Mouse (Mus musculus): ENCODE measurements around the gene Fgf18. TPM values are rescaled to one million over a fixed set of nuclear protein-coding genes. Genes with fewer than 3 reads are reported as not detected.

Fgf18 gene
- total RNA-seq (2021) = 1 to 10 TPM; 7.3 to 9.3 TPM
- long read RNA-seq, experiment 1, transcript Fgf18-201 (5 exons, 1,086 nt) = major isoform, 13 of 15 reads
- long read RNA-seq, experiment 1, partial matches to known transcripts = 0 of 15 reads
- long read RNA-seq, experiment 1, other reads (novel, unspliced or antisense) = 2 of 15 reads
- long read RNA-seq, experiment 2, transcript Fgf18-201 (5 exons, 1,086 nt) = major isoform, 11 of 11 reads
- long read RNA-seq, experiment 2, partial matches to known transcripts = 0 of 11 reads
- long read RNA-seq, experiment 2, other reads (novel, unspliced or antisense) = 0 of 11 reads

DNA sequence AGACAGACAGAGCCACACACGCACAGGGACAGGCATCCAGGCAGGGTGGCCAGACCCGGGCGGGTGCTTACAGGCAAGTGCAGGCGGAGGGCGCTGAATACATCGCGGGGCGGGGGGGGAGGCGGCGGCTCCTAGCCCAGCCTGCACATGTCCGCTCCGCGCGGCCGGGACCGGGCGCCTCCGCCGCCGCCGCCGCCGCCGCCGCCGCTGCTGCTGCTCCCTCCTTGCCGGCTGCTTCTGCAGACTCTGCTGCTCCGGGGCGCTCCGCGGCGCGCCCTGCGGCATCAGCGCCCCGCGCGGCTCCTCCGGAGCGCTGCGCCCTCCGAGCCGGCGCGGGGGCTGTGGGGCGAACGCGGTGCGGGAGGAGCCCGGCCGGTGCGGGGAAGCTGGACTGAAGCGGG, at the start of gene Fgf18:
Fgf18 (minus strand) TSS at position 230 of the 401 bp plus-strand sequence.
- peak; percentile 53 for DNase-seq

DNA sequence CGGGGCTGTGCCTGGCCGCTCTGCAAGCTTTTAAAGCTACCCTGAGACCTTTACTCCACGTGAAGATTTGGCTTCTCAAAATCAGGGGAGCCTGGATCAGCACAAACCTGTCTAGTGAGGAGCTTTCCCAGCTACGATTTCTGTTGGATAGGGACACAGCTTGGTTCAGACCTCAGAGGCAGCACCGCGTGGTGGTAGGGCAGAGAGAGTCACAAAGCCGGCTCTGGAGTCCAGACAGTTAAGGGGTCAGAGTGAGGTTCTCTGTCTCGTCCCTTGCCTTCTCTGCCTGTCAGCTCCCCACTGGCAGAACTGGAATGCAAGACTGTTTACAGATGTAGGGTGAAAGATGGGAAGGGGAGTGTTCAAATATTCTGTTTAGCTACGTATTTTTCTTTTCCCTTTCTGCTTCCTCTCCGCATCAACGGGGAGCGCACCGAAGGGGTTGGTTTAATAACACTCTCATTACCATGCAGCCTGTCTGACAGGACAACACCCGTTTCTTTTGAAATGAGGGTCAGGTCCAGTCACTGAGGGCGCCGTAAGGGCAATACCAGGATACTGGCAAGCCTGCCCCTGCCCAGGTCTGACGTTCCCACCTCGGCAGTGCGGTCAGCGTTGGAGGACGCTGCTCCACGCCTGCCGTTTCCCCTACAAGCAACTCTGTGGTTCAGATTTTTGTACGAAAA, 49.4 kb upstream of the Fgf18 start:
- no peak for DNase-seq

GRCm38 (mm10) chr11:33195531-33196446, 48.6 kb upstream of the Fgf18 start:
- no peak for DNase-seq

DNA sequence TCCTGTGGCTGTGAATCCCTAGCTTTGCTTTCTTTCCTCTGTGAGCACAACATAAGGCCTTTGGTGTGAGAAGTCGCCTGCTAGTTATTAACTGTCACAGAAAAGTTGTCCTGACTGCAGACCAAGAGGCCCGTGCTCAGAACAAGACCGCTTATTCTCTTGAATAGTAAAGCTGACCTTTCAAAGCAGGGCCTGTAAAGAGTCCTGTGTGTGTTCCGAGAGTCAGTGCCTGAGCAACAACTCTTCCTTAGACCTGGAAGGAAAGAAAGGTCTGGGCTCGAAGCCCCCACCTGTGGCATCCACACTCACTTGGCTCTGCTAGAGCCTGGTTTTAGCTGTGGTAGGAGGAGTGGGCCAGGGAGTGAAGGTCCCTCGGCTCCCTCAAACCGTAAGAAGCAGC, 47.9 kb upstream of the Fgf18 start:
- DNase-seq = no peak

DNA sequence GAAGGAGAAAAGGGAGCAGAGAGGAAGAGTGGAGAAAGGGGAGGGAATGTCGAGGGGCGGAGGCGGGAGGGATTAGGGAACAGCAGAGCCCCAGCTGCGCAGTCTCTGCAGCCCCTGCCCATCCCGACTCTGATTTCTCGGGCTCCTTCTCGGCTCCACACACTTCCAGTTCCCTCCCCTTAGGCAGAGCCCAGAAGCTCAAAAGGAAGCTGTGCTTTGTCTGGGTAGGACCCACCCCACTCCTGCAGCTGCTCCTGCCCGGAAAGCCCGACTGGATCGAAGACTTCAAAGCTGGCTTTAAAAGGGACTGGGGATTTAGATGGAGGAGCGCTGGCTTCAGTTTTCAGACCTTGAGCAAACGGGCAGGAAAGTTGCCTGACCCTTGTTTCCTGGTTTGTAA, 46.5 kb upstream of the Fgf18 start:
- DNase-seq = no peak

- DNase-seq = no peak
Observed at GRCm38 (mm10) chr11:33181804-33182203, 34.6 kb upstream of the Fgf18 start.

- no peak for DNase-seq
Observed at GRCm38 (mm10) chr11:33180701-33181116, 33.5 kb upstream of the Fgf18 start.

DNA sequence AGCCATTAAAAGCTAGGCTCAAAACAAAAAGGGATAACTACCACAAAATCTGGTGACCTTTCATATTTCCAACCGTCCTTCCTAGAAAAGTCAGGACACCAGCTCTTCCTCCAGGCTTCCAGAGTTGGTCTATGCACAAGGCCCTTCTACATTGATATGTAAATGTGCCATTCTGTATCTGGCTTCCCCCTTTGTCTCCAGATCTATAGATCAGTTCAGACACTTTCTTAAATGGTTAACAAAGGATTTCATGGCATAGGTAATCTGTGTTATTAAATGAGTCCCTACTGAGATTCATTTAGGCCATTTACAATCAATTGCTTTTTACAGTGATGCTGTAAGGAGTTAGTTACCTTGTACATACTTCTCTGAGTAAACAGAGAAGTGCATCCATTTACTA, 32.6 kb upstream of the Fgf18 start:
- no peak for DNase-seq

DNA sequence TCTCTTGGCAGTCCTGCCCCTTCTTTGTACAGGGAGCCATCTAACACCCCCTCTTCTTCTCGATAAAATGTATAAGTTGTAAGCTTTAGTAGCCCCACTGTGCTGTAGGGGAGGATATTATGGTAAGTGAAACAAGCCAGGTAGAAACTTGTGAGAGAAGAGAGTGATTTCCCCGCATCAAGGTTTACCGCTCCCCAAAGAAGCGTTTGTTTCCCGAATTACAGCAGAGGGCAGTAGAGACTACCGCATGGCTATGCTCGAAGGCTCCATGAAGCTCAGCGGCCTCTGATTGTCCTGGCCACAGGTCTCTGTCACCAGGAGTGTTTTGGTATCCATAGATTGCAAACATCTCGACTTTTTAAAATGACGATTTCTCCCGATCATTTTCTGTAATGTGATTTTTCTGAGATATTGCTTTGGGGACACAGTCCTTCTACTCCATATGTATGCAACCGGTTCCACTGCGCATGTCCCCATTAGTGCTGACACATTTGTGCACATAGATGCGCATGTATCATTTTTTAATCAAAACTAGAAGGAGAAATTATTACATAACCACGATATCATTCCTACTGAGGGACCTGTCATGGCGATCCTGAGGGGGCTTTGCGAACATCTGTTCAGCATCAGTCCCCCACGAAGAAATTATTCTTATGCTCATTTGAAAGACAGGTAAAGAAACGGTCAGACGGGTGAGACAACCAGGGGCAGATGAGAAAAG, 29.5 kb upstream of the Fgf18 start:
- DNase-seq = no peak

- no peak for DNase-seq
Observed at GRCm38 (mm10) chr11:33175768-33176167, 28.6 kb upstream of the Fgf18 start.

DNA sequence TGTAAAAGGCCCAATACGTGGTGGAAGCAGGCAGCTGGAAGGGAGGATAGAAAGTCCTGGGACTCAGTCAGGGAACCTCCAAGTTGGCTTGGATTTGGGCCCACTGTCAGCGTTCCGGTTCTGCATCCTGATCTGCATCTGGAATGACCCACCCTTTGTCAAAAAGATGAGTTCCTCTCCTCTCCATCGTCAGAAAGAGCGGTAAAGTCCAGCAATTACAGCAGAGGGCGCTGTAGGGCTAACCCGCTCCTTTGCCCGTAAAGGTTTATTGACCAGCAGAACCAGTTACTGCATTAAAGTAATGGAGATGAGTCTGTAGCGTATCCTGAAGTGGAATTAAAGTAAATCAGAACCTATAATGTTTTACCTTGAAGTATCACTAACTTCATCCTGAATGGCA, 23.3 kb upstream of the Fgf18 start:
- peak; percentile 57 for DNase-seq

GRCm38 (mm10) chr11:33162998-33163506, 15.9 kb upstream of the Fgf18 start, which contains the start of gene Npm1:
Gene Npm1 (minus strand): TSS chr11:33163206.
- DNase-seq = peak; percentile 99

GRCm38 (mm10) chr11:33162211-33162997, 15.2 kb upstream of the Fgf18 start:
- DNase-seq = peak; percentile 64

DNA sequence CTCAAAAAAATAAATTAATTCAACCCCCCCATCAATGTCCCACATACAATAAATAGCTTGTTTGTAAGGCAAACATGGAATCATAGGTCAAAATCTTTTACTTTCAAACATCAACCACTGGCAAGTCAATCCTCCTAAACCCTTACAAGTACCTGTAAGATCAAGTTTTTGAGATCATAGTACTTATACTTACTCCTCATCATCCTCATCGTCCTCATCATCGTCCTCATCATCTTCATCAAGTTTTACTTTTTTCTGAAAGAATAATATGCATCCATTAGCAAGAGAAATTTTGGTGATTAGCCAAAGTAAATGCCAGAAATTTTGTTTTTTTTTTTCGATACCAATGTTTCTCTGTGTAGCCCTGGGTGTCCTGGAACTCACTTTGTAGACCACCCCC, 12.5 kb upstream of the Fgf18 start:
- DNase-seq = no peak

DNA sequence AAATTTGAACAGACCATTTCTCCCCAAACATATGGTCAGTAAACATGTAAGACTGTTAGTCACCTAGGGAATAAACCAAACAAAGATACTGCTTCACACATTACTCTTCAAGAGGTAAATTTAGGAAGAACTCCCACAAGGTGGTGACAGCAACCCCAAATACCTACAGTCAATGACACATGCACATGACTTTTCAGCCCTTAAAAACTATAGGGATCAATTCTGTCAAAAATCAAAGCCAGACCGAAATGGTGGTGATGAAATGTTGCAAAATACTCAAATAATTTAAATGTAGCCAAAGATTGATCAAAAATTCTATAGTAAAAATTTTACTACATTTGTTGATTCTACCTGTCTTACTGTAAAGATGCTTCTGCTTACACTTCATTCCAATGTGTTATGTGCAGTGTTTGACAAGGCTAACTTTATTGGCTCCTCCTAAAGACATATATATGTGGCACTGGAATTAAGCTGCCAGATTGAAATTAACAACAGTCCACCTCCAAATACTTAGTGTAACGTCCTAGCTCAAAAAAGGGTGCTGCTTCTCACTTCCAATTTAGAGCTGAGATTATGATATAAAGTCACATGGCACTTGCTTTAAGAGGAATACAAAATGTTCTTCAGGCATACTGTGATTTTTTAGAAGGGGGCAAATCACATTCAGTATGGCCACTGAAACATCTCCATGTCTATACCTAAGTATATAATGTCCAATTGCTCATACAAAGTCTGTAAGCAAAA, 10.4 kb upstream of the Fgf18 start:
- DNase-seq = no peak

GRCm38 (mm10) chr11:33156436-33157015, 9.3 kb upstream of the Fgf18 start:
- no peak for DNase-seq

DNA sequence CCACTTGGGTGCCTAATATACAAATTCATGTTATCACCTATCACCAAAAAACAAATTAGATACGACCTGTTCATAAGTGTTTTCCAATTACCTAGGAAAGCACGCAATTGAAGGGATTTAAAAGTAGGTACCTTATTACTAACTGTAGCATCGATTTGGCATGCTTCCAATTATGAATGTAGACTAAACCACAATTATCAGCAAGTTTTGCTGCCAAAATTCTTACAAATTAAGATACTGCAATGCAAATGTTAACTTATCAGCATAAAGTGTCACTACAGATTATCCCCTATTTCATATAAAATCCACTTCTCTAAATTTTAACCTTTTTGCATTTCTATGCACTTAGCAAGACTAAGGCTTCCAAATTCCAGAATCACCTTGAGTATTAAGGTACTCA, 7.3 kb upstream of the Fgf18 start:
- no peak for DNase-seq

GRCm38 (mm10) chr11:33152997-33153396, 5.8 kb upstream of the Fgf18 start:
- no peak for DNase-seq

- DNase-seq = no peak
Observed at GRCm38 (mm10) chr11:33151780-33152145, 4.6 kb upstream of the Fgf18 start.

All from gastrocnemius, postnatal 10 days (tissue).